Mouse (Mus musculus): Measurements from ENCODE around the gene Esr2. TPM values are rescaled to one million over a fixed set of nuclear protein-coding genes. Genes with fewer than 3 reads are reported as not detected.

The Esr2 gene
- polyA plus RNA-seq, 1 experiment from 2014 or later = 0.13 TPM

DNA sequence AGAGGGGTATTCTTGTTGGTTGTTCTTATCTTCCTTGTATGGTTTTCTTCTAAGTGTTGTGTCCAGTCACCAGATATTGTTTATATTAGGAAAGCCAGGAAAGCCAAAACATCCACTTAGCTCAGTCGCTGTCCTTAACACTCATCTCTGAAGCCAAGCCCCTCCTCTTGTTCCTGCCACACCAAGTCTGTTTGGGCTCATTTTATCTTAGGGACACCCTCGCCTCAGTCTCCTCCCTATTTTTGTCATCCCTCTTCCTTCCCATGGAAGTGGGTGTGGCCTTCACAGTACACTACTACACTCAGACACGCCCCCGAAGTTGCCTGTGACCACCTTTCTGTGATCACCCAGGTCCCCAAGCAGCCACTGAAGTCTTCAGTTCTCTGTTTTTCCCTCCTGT lies 44.5 kb downstream of the Esr2 start:
- Histone ChIP-seq H3K4me2 (no peak overlapping the region), H3K27me3 (no peaks in the 10 kb centered on the region), H3K9me3 (no peaks in the 10 kb centered on the region), H3K4me3 (replicated peaks) (no peak overlapping the region), H3K9ac (no peak overlapping the region), H3K27ac (no peak overlapping the region), H3K4me1 (peaks cover 2% of the 10 kb centered on the region; the same call in 1 of the 2 replicates), H3K36me3 (replicated peaks) (no peaks in the 10 kb centered on the region)
- no peak for ATAC-seq (ENCODE audit: low FRiP score)
- WGBS = 79% methylated on average over 4 of the region's 4 CpGs

GRCm38 (mm10) chr12:76130891-76131290 lies 46.2 kb downstream of the Esr2 start:
- no peak for ATAC-seq (ENCODE audit: low FRiP score)
- Histone ChIP-seq H3K4me1 (no peaks in the 10 kb centered on the region), H3K9me3 (no peaks in the 10 kb centered on the region), H3K4me2 (no peak overlapping the region), H3K27ac (no peak overlapping the region), H3K27me3 (no peaks in the 10 kb centered on the region; the same call in 1 of the 2 replicates), H3K36me3 (replicated peaks) (no peaks in the 10 kb centered on the region), H3K9ac (no peak overlapping the region), H3K4me3 (replicated peaks) (no peak overlapping the region)
- WGBS = 87% methylated on average over 6 of the region's 6 CpGs

GRCm38 (mm10) chr12:76130281-76130680 lies 46.8 kb downstream of the Esr2 start:
- WGBS = 20% methylated on average over 4 of the region's 4 CpGs
- Histone ChIP-seq H3K4me1 (no peaks in the 10 kb centered on the region), H3K9ac (no peak overlapping the region), H3K4me2 (no peak overlapping the region), H3K36me3 (replicated peaks) (no peaks in the 10 kb centered on the region), H3K9me3 (no peaks in the 10 kb centered on the region), H3K4me3 (replicated peaks) (no peak overlapping the region), H3K27me3 (no peaks in the 10 kb centered on the region; the same call in 1 of the 2 replicates), H3K27ac (no peak overlapping the region)
- ATAC-seq (ENCODE audit: low FRiP score) = no peak

DNA sequence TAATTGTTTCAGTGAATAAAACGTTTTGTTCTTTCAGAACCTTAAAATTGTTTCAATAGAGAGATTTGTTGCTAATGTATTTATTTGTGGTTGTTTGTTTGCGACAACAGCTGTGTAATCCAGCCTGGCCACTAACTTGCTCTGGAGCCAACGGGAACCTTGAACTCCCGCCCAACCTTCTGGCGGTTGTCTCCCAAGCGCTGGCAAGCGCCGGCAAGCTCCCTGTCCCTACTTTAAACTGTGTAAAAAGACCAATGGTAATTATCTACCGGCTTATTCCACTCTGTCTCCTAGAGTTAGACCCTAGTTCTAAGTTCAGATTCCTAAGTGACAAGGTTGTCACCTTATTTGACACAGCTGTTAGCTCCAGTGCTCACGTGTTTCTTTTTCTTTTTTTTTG lies 48.2 kb downstream of the Esr2 start:
- no peak overlapping the region for H3K4me3 ChIP-seq (replicated peaks)
- H3K4me2 ChIP-seq = no peak overlapping the region
- H3K27me3 ChIP-seq = no peaks in the 10 kb centered on the region; the same call in 1 of the 2 replicates
- no peak overlapping the region for H3K9ac ChIP-seq
- ATAC-seq (ENCODE audit: low FRiP score) = no peak
- WGBS = 87% methylated on average over 10 of the region's 10 CpGs
- no peak overlapping the region for H3K27ac ChIP-seq
- no peaks in the 10 kb centered on the region for H3K9me3 ChIP-seq
- no peaks in the 10 kb centered on the region for H3K36me3 ChIP-seq (replicated peaks)
- H3K4me1 ChIP-seq = no peaks in the 10 kb centered on the region

DNA sequence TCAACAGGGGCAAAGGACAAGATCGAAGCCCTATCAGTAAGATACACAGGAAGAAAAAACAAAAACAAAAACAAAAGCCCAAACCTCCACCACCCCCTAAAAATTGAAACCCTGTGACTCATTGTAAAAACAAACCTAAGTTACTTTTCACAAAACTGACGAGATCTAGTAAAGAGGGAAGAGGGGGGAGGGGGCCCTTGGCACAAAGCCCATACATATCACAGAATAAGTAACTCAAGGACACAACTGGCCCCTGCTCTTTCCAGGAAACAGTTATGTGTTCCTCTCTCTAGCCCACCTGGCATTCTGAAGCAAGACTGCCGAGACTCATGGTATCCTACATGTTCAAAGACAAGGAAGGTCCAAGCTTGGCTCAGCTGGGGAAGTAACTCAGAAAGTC lies 48.8 kb downstream of the Esr2 start:
- no peaks in the 10 kb centered on the region for H3K4me1 ChIP-seq
- no peak overlapping the region for H3K4me2 ChIP-seq
- H3K36me3 ChIP-seq (replicated peaks) = no peaks in the 10 kb centered on the region
- H3K27ac ChIP-seq = no peak overlapping the region
- no peak for ATAC-seq (ENCODE audit: low FRiP score)
- 69% methylated on average over 3 of the region's 3 CpGs for WGBS
- H3K4me3 ChIP-seq (replicated peaks) = no peak overlapping the region
- no peaks in the 10 kb centered on the region for H3K9me3 ChIP-seq
- H3K9ac ChIP-seq = no peak overlapping the region
- H3K27me3 ChIP-seq = no peaks in the 10 kb centered on the region; the same call in 1 of the 2 replicates

DNA sequence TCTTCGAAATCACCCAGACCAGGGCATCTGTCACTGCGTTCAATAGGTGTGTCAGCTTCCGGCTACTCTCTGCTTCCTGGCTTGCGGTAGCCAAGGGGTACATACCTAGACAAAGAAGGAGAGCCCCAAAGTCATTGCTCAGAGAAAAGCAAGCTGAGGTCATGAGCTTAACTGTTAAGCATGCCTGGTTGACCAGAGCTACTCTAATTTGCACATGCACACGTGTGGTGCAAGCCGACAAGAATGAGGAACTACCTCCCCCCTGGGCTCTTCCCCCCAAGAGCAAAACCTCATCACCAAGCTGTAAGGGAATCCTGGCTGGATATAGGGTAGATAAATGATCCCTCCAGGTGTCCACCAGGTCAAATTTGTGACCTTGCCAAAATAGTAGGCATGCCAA lies 53.8 kb downstream of the Esr2 start:
- H3K4me2 ChIP-seq = no peak overlapping the region
- no peaks in the 10 kb centered on the region for H3K4me1 ChIP-seq
- H3K27me3 ChIP-seq = no peaks in the 10 kb centered on the region; the same call in 1 of the 2 replicates
- H3K9ac ChIP-seq = no peak overlapping the region
- no peaks in the 10 kb centered on the region for H3K36me3 ChIP-seq (replicated peaks)
- 93% methylated on average over 6 of the region's 6 CpGs for WGBS
- no peak for ATAC-seq (ENCODE audit: low FRiP score)
- H3K9me3 ChIP-seq = no peaks in the 10 kb centered on the region
- H3K4me3 ChIP-seq (replicated peaks) = no peak overlapping the region
- no peak overlapping the region for H3K27ac ChIP-seq

- whole genome bisulfite sequencing = 80% methylated on average over 4 of the region's 4 CpGs
- Histone ChIP-seq H3K4me2 (no peak overlapping the region), H3K4me1 (no peaks in the 10 kb centered on the region), H3K9ac (no peak overlapping the region), H3K9me3 (no peaks in the 10 kb centered on the region), H3K4me3 (replicated peaks) (no peak overlapping the region), H3K36me3 (replicated peaks) (peaks cover 6% of the 10 kb centered on the region; the same call in 1 of the 2 replicates), H3K27me3 (no peaks in the 10 kb centered on the region), H3K27ac (no peak overlapping the region)
- no peak for ATAC-seq (ENCODE audit: low FRiP score)
Observed at GRCm38 (mm10) chr12:76117632-76118153, 59.4 kb downstream of the Esr2 start.

- 82% methylated on average over 4 of the region's 4 CpGs for WGBS
Observed at GRCm38 (mm10) chr12:76116577-76116976, 60.5 kb downstream of the Esr2 start.

DNA sequence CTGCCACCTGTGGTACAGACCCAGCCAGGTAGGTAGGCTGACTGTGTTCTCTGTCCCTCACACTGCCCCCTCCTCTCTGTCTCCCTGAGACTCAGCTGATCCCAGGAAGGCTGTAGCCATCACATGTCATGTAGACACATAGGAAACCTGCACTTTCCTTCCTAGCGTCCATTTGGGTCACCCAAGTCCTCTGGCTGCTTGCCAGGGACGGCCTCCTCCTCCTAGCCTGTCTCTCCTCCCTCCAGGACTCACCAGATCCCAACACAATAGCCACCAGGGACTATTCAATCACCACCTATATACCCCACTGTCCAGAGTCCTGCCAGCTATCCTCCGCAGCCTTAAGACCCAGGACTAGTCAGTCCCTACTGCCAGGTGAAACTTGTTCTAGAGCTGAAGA lies 66.0 kb downstream of the Esr2 start:
- no peak overlapping the region for H3K4me3 ChIP-seq (replicated peaks)
- H3K27ac ChIP-seq = no peak overlapping the region
- H3K27me3 ChIP-seq = no peaks in the 10 kb centered on the region
- H3K9me3 ChIP-seq = no peaks in the 10 kb centered on the region
- no peak overlapping the region for H3K9ac ChIP-seq
- no peak for ATAC-seq (ENCODE audit: low FRiP score)
- WGBS = 85% methylated on average over 3 of the region's 3 CpGs
- H3K36me3 ChIP-seq (replicated peaks) = peaks cover 60% of the 10 kb centered on the region
- no peak overlapping the region for H3K4me2 ChIP-seq
- H3K4me1 ChIP-seq = no peaks in the 10 kb centered on the region

More at GRCm38 (mm10) chr12:76116577-76116976, 60.5 kb downstream of the Esr2 start:
- H3K4me1 ChIP-seq = no peaks in the 10 kb centered on the region
- no peaks in the 10 kb centered on the region for H3K9me3 ChIP-seq
- no peak overlapping the region for H3K4me3 ChIP-seq (replicated peaks)
- H3K27ac ChIP-seq = no peak overlapping the region
- H3K27me3 ChIP-seq = no peaks in the 10 kb centered on the region
- H3K4me2 ChIP-seq = no peak overlapping the region
- H3K9ac ChIP-seq = no peak overlapping the region
- peaks cover 13% of the 10 kb centered on the region for H3K36me3 ChIP-seq (replicated peaks)
- no peak for ATAC-seq (ENCODE audit: low FRiP score)

- Histone ChIP-seq H3K9me3 (no peaks in the 10 kb centered on the region), H3K36me3 (replicated peaks) (peaks cover 72% of the 10 kb centered on the region), H3K27me3 (no peaks in the 10 kb centered on the region), H3K4me2 (no peak overlapping the region), H3K4me1 (no peaks in the 10 kb centered on the region), H3K4me3 (replicated peaks) (no peak overlapping the region), H3K9ac (no peak overlapping the region), H3K27ac (no peak overlapping the region)
- WGBS = 96% methylated on average over 15 of the region's 15 CpGs
- no peak for ATAC-seq (ENCODE audit: low FRiP score)
Observed at GRCm38 (mm10) chr12:76109646-76110405, 67.2 kb downstream of the Esr2 start.

- no peak overlapping the region for H3K4me3 ChIP-seq (replicated peaks)
- no peaks in the 10 kb centered on the region for H3K9me3 ChIP-seq
- H3K9ac ChIP-seq = no peak overlapping the region
- no peaks in the 10 kb centered on the region for H3K27me3 ChIP-seq
- no peak for ATAC-seq (ENCODE audit: low FRiP score)
- H3K4me1 ChIP-seq = no peaks in the 10 kb centered on the region
- WGBS = 93% methylated on average over 20 of the region's 20 CpGs
- no peak overlapping the region for H3K27ac ChIP-seq
- peaks cover 94% of the 10 kb centered on the region for H3K36me3 ChIP-seq (replicated peaks)
- H3K4me2 ChIP-seq = no peak overlapping the region
Observed at GRCm38 (mm10) chr12:76104596-76105351, 72.3 kb downstream of the Esr2 start.

DNA sequence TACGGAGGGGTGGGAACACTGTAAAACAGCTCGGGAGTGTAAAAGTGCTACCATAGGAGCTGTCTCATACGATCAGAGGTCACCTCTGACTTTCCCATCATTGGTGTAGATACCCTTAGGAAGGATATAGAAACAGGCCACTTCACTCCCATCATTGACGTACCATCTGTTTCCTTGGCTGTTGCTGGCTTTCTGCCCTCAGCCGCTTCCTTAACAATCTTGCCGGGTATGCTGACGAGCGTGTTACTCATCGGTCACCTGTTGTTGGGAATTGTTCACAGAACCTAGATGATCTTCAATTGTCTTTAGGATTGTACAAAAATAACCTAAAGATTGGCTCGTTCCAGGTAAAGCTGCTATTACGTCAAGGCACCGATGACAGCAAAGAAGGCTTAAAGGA lies 74.4 kb downstream of the Esr2 start:
- Histone ChIP-seq H3K4me3 (replicated peaks) (no peak overlapping the region), H3K9me3 (no peaks in the 10 kb centered on the region), H3K4me1 (no peaks in the 10 kb centered on the region), H3K4me2 (no peak overlapping the region), H3K27me3 (no peaks in the 10 kb centered on the region), H3K36me3 (replicated peaks) (peaks cover 94% of the 10 kb centered on the region), H3K9ac (no peak overlapping the region), H3K27ac (no peak overlapping the region)
- WGBS = 94% methylated on average over 12 of the region's 12 CpGs
- ATAC-seq (ENCODE audit: low FRiP score) = no peak
